Mouse (Mus musculus) gastrocnemius, postnatal 14 days (tissue): ENCODE results near the gene Gm21970. TPM values are rescaled to one million over a fixed set of nuclear protein-coding genes. Genes with fewer than 3 reads are reported as not detected.
A peak's percentile ranks its signal among the peaks of the same experiment; 100 is the strongest.
"Not testable (repeated sequence)": the region's sequence is repeated elsewhere in the genome, so short reads cannot be mapped to it uniquely, and the experiment has no call there.

Source experiments
- DNase-seq: peaks from one replicate; pipeline ENCODE4 v3.0.0; 2021; ENCODE audit warnings: mixed read lengths
- intact Hi-C: fragments of 180-260 bp; cut with DNase I; formaldehyde crosslinking; loops from one replicate; pipeline ENCODE4 v1.15.1; 2025; ENCODE audit warnings: low total_unique reads
- total RNA-seq, 2 experiments: library from RNA; stranded (reverse); gene quantifications; 2 replicates each; pipeline ENCODE4 v1.2.3; 2021

Gene Gm21970
- total RNA-seq, 2 experiments from 2014 or later, result not detected

DNA sequence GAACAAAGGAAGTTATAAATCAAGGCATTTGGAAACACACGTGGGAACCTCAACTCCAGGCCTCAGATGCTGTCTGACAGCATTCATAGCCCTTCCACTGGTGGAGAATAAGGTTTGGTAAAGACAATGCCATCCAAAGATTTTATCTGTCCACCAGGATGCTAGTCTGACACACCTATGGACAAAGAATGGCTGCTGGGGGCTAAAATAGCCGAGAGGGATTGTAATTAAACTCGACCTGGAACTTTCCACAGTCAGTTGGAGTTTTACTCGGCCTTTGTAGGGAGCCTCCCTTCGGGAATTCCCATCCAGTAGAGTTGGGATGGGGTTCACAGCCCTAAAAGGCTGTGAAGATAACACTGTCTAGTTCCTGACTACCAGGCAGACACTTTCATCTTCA is 35.9 kb downstream of the Gm21970 start:
- intact Hi-C loops, result no loop called here

DNA sequence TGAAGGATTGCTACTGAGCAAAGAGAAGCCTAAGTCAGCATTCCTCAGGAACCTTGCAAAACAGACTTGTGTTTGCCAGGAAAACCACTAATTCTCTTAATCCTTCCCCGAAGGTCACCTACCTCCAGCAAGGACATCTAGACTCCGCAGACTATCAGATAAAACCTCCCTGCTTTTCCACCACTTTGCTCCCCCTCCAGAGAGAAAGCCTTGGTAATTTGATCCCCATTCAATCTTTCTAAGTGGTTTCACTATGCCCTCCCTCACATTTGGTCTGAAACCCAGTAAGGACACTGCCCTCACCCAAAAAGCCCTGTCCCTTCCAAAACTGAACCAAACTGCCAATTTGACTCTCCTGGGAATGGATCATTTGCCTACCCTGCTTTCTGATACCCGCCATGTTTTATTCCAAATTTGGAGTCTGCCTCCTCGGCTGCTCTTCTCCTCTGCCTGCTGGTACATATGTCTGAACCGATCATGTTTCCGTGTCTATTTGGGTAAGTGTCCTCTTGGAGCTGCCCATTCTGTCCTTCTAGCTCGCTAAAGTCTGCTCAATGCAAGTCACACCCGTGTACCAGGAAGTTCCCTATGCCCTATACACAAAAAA is 36.8 kb downstream of the Gm21970 start:
- intact Hi-C loops, result no loop called here
- DNase-seq, result no peak

More for the DNA sequence above, 35.9 kb downstream of the Gm21970 start:
- DNase-seq, result no peak

DNA sequence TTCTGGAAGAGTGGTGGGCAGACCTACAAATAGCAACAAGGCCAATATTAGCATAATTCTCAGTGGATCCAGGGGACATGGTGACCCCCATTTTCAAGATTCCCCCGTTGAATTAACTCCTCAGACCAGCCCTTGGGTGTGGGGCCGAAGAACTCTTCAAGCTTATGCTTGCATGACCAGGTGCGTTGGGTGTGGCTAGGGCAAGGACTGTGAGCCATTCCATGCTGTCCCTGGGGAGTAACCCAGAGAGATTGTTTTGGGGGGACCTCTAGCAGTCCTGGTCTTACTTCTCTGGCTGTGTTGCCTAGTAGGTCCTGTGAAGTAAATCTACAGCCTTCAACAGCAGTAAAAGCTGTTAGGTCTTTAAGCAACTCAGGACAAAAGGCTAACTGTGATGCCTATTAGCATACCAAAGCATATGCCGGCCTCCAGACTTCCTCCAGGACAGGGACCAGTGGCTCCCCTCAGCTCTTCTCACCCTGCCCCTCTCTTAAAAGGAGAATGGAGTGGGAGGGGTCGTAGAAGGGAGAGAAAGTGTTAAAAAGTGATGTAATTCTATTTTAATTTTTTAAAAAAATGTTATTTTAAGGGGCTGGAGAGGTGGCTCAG is 41.3 kb downstream of the Gm21970 start:
- no peak for DNase-seq
- intact Hi-C loops, result no loop called here

DNA sequence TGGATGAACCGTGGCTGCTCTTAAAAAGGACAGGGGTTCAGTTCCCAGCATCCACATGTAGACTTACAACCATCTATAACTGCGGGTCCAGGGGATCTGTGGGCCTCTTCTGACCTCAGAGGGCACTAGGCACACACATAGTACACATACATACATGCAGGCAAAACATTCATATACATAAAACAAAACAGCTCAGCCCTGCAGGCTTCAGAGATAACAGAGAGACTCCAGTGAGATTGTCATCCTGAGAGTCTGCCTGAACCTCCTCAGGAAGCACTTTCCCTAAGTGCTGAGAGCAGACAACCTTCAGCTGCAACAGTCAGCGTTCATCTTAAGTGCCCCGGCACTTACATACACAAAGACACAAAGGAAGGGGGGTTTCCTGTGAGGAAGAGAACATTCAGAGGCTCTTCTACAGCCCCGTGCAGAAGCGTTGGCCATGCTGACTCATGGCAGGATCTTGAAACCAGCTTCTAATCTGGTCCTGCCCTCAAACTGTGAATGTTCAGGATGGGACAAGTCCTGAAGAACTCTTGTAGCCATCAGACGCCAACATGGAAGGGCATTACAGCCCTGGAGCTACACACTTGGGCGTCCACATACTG is 41.9 kb downstream of the Gm21970 start:
- intact Hi-C loops, result no loop called here
- no peak for DNase-seq

DNA sequence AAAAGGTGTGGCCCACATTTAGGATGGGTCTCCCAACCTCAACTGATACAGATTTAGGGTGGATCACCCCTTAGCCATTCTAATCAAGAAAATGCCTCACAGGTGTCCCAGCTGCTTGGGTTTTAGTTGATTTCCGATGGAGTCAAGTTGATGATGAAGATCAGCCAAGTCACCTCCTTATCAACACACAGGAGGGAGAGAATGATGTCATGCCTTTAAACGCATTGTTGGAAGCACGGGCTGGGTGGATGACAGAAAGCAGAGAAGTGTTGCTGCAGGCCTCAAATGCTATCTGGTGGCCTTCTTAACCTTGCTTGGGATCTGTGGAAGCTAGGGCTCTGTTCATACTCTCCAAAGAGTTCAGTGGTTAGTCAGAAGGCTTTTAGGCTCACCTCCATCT is 42.6 kb downstream of the Gm21970 start:
- no peak for DNase-seq
- intact Hi-C loops, result no loop called here

DNA sequence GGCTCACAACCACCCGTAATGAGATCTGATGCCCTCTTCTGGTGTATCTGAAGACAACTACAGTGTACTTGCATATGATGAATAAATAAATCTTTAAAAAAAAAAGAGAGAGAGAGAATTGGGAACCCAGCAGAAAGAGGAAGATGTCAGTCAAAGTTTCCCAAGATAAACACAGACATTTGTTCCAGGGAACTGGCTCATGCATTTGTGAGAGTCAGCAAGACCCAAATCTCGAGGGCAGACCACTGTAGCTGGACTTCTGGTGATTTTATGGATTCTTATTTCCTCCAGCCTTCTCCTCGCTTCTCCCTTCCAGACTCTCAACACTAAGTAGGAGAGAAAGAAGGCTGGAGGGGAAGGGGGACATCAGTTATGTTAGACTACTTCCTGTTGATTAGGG is 46.6 kb downstream of the Gm21970 start:
- intact Hi-C loops, result no loop called here
- no peak for DNase-seq

DNA sequence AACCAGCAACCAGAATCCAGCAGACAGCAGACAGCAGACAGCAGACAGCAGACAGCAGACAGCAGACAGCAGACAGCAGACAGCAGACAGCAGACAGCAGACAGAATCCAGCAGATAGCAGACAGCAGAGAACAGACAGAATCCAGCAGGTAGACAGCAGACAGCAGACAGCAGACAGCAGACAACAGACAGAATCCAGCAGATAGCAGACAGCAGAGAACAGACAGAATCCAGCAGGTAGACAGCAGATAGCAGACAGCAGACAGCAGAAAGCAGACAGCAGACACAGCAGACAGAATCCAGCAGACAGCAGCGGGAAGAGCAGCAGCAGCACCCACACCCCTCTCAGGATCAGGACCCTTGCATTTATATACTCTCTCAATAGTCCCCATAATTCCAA is 47.1 kb downstream of the Gm21970 start:
- intact Hi-C loops, DNase-seq: not testable (repeated sequence)

DNA sequence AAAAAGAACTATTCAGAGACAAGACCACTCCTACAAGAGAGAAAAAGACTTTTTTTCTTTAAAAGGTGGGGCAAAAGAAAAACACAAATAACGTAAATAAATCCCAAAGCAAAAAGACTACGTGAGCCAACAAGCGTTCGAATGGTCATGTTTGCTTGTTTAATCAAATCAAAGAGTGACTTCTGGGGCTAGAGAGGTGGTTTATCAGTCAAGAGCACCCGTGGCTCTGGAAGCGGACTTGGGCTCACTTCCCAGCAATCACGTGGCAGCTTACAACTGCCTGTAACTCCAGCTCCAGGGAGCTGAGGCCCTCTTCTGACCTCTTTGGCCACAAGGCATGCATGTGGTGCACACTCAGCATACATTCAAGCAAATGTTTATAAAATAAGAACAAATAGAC is 49.8 kb downstream of the Gm21970 start:
- intact Hi-C loops, result loop anchor here (10.0 kb wide), 1 partner anchor 67 kb away; the partner anchor contains the start of gene Ifnar2
- DNase-seq, result peak; percentile 61

DNA sequence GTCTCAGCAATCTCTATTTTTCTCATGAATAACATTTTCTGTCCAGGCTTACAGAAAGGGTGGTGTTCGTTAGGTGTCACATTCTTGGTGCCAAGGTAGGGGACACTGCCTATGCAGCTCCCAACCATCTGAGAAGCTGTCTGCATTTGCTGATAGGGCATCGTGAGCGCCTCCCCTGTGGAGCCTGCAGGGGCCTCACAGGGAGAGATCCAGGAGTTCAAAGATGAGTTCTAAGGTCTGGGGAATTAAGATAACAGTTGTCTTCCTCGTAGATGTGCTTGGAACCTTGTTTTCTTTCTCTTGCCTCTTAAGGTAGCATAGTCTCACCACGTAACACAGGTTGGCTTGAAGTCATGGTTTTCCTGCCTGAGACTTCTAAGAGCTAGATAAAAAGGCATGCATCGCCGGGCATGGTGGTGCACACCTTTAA is 50.3 kb downstream of the Gm21970 start:
- intact Hi-C loops, result loop anchor here (10.0 kb wide), 1 partner anchor 67 kb away; the partner anchor contains the start of gene Ifnar2
- DNase-seq, result no peak

DNA sequence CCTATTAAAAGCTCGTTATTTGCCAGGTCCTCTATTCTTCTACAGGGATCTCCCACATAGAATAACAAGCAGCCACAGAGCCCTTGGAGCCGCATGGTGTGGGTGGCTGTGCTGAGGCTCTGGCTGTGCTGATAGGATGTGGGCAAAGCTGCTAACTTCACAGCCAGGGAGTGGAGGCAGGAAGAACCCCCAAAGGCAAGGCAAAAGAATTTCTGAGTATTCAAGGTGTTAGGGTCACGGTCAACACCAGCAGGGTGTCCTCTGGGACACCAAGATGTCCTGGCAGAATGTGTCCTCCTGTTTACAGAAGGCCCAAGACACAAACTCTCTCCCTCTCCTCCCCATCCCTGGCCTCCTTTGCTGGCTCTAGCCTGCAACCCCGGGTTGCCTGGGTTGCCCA is 50.9 kb downstream of the Gm21970 start:
- DNase-seq, result no peak
- intact Hi-C loops, result loop anchor here (10.0 kb wide), 1 partner anchor 68 kb away; the partner anchor contains the start of gene Ifnar2

DNA sequence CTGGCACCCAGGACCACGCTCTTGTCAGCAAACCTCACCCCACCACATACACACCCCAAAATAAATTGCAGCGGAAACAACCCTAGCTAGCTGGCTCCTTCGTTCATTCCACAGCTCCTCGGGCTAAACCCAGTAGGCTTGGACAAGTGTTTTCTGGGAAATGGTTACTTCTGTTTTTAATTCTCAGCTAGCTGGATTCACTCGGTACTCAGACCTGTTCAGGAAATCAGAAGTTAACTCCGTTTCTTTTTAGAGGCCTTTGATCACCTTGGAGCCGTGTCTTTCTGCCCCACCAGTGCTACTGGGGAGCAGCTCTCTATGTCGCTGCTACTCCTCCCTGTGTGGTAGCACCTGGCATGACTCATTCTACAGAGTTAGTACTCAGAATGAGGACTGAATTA is 51.7 kb downstream of the Gm21970 start:
- intact Hi-C loops, result loop anchor here (10.0 kb wide), 1 partner anchor 68 kb away; the partner anchor contains the start of gene Ifnar2
- no peak for DNase-seq

DNA sequence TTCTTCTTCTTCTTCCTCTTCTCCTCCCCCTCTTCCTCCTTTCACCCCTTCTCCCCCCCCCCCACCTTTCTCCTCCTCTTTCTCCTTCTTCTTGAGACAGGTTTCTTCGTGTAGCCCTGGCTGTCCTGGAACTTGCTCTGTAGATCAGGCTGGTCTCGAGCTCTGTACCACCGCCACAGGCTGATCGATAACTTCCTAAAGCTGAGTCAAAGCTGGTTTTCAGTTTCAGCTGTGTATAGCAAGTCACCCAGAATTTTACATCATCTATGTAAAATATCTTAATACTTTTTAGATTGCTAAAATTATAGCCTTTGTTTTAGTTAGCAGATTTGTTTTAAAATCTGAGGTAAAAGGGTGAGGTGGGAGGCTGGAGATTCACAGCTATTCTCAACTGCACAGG is 53.3 kb downstream of the Gm21970 start:
- no peak for DNase-seq
- intact Hi-C loops, result loop anchor here (10.0 kb wide), 1 partner anchor 70 kb away; the partner anchor contains the start of gene Ifnar2

DNA sequence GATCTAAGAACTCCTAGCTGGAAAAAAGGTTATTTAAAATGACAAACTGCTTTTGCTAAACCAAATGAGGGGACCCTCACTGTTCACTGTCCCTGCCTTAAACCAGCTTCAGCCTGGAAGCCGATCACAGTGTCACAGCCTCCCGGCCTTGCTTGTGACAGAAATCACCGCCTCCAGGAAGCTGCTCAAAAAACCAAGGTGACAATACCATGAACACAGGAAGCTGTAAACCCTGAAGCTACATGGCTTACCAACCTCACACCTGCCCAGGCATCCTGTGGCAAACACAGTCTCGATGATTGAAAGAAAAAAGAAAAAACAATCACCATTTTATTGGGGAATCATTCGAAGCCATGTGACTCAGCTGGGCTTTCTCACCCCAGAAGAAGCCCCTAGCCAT is 54.0 kb downstream of the Gm21970 start:
- DNase-seq, result no peak
- intact Hi-C loops, result loop anchor here (10.0 kb wide), 1 partner anchor 71 kb away; the partner anchor contains the start of gene Ifnar2

DNA sequence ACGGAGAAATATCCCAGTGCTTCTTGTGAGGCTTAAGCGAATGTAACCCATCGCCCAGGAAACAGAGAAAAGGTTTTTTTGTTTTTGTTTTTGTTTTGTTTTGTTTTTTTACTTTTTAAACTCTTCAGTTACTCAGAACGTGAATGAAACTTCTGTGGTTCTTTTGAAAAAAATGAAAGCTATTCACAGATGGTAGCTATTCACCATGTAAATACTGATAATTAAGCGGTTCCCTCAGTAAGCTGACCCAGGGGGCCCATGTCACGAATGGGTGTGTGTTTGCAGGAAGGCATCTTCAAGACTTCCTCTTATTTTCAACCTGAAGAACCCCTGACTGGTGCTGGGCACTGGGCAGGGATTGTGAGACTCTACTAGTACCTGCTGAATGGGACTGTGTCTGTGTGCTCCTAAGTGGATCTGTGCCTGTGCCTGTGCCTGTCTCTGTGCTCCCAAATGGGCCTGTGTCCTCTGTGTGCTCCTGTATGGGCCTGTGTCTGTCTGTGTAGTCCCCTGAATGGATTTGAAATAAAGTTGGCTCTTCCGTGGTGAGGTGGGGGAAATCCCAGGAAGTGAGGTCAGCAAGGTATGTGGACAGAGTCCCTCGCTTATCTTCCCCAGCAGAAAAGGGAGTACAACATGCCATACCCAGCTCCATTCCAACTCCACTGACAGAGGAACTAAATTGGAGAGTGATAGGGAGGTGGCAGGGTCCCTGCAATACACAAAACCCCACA is 55.4 kb downstream of the Gm21970 start:
- DNase-seq, result no peak
- intact Hi-C loops, result loop anchor here (10.0 kb wide), 1 partner anchor 72 kb away; the partner anchor contains the start of gene Ifnar2

DNA sequence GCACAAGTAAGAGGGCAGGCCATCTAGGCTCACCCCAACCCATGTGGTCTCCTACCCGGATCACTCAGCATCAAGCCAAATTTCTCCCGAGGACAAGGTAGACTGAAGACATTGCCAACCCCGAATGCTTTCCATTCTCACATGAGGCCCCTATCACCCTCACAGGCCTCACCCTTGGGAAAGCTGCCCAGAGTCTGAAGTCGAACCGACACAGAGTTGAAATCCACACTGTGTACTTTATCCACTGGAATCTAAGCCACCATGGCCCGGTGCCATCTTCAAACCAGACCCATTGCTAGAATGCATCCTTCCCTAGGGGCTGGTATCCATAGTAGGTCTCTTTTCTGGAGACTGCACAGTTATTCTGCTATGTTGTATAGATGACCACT is 56.0 kb downstream of the Gm21970 start:
- intact Hi-C loops, result loop anchor here (10.0 kb wide), 1 partner anchor 73 kb away; the partner anchor contains the start of gene Ifnar2
- DNase-seq, result no peak

DNA sequence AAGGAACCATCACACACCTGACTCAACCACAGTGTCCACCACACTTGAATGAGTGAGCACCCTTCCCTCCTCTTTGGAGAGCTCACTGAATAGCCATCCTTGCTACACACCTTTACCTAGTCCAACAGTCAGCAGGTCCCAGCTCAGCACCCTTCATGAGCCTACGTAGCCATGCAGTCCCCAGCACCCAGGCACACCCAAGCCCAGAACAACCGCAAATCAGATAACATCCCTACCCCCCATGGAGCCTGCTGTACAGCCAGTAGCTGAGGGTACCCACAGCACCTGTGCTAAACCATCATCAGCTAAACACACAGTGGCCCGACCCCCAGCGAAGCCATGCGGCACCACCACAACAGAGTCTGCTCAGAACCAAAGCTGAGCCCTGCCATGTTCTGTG is 56.6 kb downstream of the Gm21970 start:
- intact Hi-C loops, result loop anchor here (10.0 kb wide), 1 partner anchor 73 kb away; the partner anchor contains the start of gene Ifnar2
- DNase-seq, result no peak

DNA sequence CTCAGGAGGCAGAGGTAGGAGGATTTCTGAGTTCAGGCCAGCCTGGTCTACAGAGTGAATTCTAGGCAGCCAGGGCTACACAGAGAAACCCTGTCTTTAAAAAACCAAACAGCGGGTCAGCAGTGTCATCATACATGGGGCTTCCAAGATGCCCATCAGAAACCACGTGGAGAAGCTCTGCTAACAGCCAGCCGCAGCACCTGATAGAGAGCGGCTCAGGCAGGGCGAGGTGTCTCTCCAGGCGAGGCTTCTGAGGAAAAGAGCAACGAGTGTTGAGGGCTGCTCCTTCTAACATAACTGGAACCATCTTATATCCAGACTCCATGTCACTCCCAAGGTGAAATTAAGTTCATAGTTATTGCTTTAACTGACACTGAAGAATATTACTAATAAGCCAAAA is 57.4 kb downstream of the Gm21970 start:
- intact Hi-C loops, result loop anchor here (10.0 kb wide), 1 partner anchor 74 kb away; the partner anchor contains the start of gene Ifnar2
- no peak for DNase-seq

DNA sequence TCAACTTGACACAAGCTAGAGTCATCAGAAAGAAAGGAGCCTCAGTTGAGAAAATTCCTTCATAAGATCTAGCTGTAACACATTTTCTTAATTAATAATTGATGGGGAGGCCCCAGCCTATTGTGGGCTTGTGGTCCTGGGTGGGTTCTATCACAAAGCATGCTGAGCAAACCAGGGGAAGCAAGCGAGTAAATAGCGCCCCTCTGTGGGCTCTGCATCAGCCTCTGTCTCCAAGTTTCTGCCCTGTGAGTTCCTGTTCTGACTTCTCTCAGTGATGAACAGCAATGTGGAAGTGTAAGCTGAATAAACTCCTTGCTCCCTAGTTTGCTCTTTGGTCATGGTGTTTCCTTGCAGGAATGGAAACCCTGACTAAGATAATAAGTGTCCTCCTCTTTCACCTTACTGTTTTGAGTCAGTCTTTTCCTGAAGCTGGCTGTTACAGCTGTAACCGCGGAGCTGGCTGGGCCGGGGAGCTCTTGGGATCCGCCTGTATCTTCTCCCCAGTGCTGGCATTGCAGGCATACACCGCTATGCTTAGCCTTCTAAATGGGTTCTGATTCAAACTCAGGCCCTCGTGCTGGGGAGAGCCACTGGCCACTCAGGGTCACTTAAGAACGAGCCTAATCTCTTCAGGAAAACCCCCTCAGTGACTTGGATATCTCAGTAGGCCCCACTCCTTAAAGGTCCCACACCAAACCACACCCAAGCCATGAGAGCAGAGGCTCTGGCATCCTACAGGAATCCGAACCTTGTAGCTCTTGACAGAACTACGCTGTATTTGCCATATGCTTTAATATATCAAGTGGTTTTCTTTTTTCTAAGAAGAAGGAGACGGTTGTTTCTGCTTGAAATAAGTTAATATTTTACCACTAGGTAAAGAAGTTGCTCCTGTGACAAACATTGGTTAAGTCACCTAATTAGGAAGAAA is 58.9 kb downstream of the Gm21970 start:
- intact Hi-C loops, result no loop called here
- DNase-seq, result no peak

DNA sequence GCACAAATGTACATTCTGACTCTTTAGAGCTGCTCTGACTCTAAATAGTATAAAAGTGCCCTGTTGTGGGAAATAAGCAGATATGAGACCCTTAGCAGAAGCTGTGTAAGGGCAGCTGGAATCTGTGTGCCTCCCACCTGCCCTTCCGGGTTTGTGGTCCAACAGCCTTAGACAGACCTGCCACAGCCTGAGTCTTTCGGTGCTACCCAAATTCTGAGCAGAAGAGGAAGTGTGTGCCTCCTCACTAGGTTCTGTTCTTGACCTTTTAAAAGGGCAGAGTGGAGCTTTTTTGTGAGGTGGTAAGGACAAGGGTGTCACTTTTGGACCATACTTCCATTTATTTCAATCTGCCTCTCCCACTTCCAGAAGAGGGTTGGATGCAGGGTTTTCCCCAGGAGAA is 60.4 kb downstream of the Gm21970 start:
- intact Hi-C loops, result no loop called here
- no peak for DNase-seq
